Mouse (Mus musculus): Measurements from ENCODE around the gene Ccdc8. TPM values are rescaled to one million over a fixed set of nuclear protein-coding genes. Genes with fewer than 3 reads are reported as not detected.

The Ccdc8 gene
- polyA plus RNA-seq (2012), result 5.6 and 6.8 TPM in 2 replicates

GRCm38 (mm10) chr7:16992451-16992807, at the start of gene Ccdc8:
TSS of gene Ccdc8 (plus strand) at chr7:16992708.
- TF ChIP-seq GATA1 (IDR thresholded peaks at IDR 0.05; ENCODE audit: low read length), result no peak

GRCm38 (mm10) chr7:16942861-16943260, 49.6 kb upstream of the Ccdc8 start:
- no peak for TF ChIP-seq GATA1 (IDR thresholded peaks at IDR 0.05; ENCODE audit: low read length)

GRCm38 (mm10) chr7:16944061-16944807, 48.3 kb upstream of the Ccdc8 start, which contains the start of gene Pnmal2:
TSS of gene Pnmal2 (plus strand) at chr7:16944682.
- TF ChIP-seq GATA1 (IDR thresholded peaks at IDR 0.05; ENCODE audit: low read length), result no peak

- no peak for TF ChIP-seq GATA1 (IDR thresholded peaks at IDR 0.05; ENCODE audit: low read length)
These were observed 47.6 kb upstream of the Ccdc8 start for GRCm38 (mm10) chr7:16944808-16945315.

GRCm38 (mm10) chr7:16945419-16945818, 47.1 kb upstream of the Ccdc8 start:
- no peak for TF ChIP-seq GATA1 (IDR thresholded peaks at IDR 0.05; ENCODE audit: low read length)

- no peak for TF ChIP-seq GATA1 (IDR thresholded peaks at IDR 0.05; ENCODE audit: low read length)
These were observed 45.8 kb upstream of the Ccdc8 start for GRCm38 (mm10) chr7:16946441-16947348.

GRCm38 (mm10) chr7:16947349-16947895, 45.1 kb upstream of the Ccdc8 start:
- TF ChIP-seq GATA1 (IDR thresholded peaks at IDR 0.05; ENCODE audit: low read length), result no peak

GRCm38 (mm10) chr7:16947959-16948361, 44.5 kb upstream of the Ccdc8 start:
- no peak for TF ChIP-seq GATA1 (IDR thresholded peaks at IDR 0.05; ENCODE audit: low read length)

- no peak for TF ChIP-seq GATA1 (IDR thresholded peaks at IDR 0.05; ENCODE audit: low read length)
These were observed 43.5 kb upstream of the Ccdc8 start for GRCm38 (mm10) chr7:16948923-16949458.

- TF ChIP-seq GATA1 (IDR thresholded peaks at IDR 0.05; ENCODE audit: low read length), result no peak
These were observed 42.3 kb upstream of the Ccdc8 start for GRCm38 (mm10) chr7:16949908-16950841.

- no peak for TF ChIP-seq GATA1 (IDR thresholded peaks at IDR 0.05; ENCODE audit: low read length)
These were observed 41.5 kb upstream of the Ccdc8 start for GRCm38 (mm10) chr7:16950861-16951635.

- no peak for TF ChIP-seq GATA1 (IDR thresholded peaks at IDR 0.05; ENCODE audit: low read length)
These were observed 36.8 kb upstream of the Ccdc8 start for GRCm38 (mm10) chr7:16955712-16956111.

- no peak for TF ChIP-seq GATA1 (IDR thresholded peaks at IDR 0.05; ENCODE audit: low read length)
These were observed 35.9 kb upstream of the Ccdc8 start for GRCm38 (mm10) chr7:16956410-16957265.
